Mouse (Mus musculus): ENCODE results near the gene Dysf. TPM values are rescaled to one million over a fixed set of nuclear protein-coding genes. Genes with fewer than 3 reads are reported as not detected.

Gene Dysf
- total RNA-seq, 2 experiments from 2014 or later: 77.3 to 80.9 TPM

GRCm38 (mm10) chr6:84217216-84217933 lies 209.0 kb downstream of the Dysf start:
- intact Hi-C loops (cut with DNase I): no loop called here
- DNase-seq: no peak

- intact Hi-C loops (cut with DNase I): no loop called here
- DNase-seq: no peak
Observed at GRCm38 (mm10) chr6:84219119-84219518, 210.7 kb downstream of the Dysf start.

GRCm38 (mm10) chr6:84224861-84225260 lies 216.5 kb downstream of the Dysf start:
- DNase-seq: peak in 1 of 2 experiments; percentile 74
- intact Hi-C loops (cut with DNase I): no loop called here

GRCm38 (mm10) chr6:84225587-84225986 lies 217.2 kb downstream of the Dysf start:
- intact Hi-C loops (cut with DNase I): no loop called here
- peak; percentile 51 to 71 for DNase-seq

GRCm38 (mm10) chr6:84228196-84228595 lies 219.8 kb downstream of the Dysf start:
- intact Hi-C loops (cut with DNase I): no loop called here
- no peak for DNase-seq

- intact Hi-C loops (cut with DNase I): no loop called here
- DNase-seq: no peak
Observed at GRCm38 (mm10) chr6:84228786-84229185, 220.4 kb downstream of the Dysf start.

- intact Hi-C loops (cut with DNase I): no loop called here
- DNase-seq: no peak
Observed at GRCm38 (mm10) chr6:84229739-84230138, 221.3 kb downstream of the Dysf start.

- intact Hi-C loops (cut with DNase I): no loop called here
- DNase-seq: no peak
Observed at GRCm38 (mm10) chr6:84231108-84231507, 222.7 kb downstream of the Dysf start.

GRCm38 (mm10) chr6:84232063-84232760 lies 223.8 kb downstream of the Dysf start:
- DNase-seq: no peak
- intact Hi-C loops (cut with DNase I): no loop called here

- intact Hi-C loops (cut with DNase I): no loop called here
Observed at GRCm38 (mm10) chr6:84233783-84234182, 225.4 kb downstream of the Dysf start.

GRCm38 (mm10) chr6:84235365-84235764 lies 227.0 kb downstream of the Dysf start:
- no peak for DNase-seq
- intact Hi-C loops (cut with DNase I): no loop called here

More at GRCm38 (mm10) chr6:84233783-84234182, 225.4 kb downstream of the Dysf start:
- DNase-seq: no peak

DNA sequence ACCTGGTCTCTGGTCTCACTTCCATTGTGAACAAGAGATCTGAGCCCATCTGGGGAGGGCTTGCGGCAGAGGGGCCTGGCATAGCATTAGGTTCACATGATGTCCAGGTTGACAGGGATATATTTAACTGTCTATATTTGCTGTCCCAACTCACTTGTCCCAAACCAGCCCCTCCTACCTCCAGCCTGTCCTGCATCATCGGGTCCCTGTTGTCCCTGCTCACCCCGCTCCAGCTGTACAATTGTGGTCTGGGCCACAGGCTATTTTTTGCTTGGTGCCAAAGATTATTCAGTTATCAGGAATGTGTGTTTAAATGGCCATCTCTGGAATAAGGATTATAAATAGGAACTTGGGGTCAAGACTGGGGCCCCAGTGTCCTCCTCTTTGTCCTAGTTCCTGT lies 235.0 kb downstream of the Dysf start:
- no peak for DNase-seq
- intact Hi-C loops (cut with DNase I): no loop called here

GRCm38 (mm10) chr6:84246101-84246760 lies 237.8 kb downstream of the Dysf start:
- no peak for DNase-seq
- intact Hi-C loops (cut with DNase I): no loop called here

- intact Hi-C loops (cut with DNase I): no loop called here
- no peak for DNase-seq
Observed at GRCm38 (mm10) chr6:84246979-84247378, 238.6 kb downstream of the Dysf start.

Other genes starting within 250 kb of the Dysf start
- not detected for gene Ankrd53, start 245.9 kb upstream of the Dysf start, total RNA-seq (2021)
- 10 to 100 TPM; 42.8 to 56.4 TPM for gene Tex261, start 232.8 kb upstream of the Dysf start, total RNA-seq (2021)
- 1 to 10 TPM; 4.4 to 4.6 TPM for gene Nagk, start 213.6 kb upstream of the Dysf start, total RNA-seq (2021)
- gene Paip2b, start 176.8 kb upstream of the Dysf start, total RNA-seq (2021): 10 to 100 TPM; 66.9 to 79.0 TPM
- 10 to 100 TPM; 35.9 to 36.9 TPM for gene Zfp638, start 141.5 kb upstream of the Dysf start, total RNA-seq (2021)